Mouse (Mus musculus) liver, adult 10 weeks (tissue): ENCODE measurements around the gene Tmsb15b1. TPM values are rescaled to one million over a fixed set of nuclear protein-coding genes. Genes with fewer than 3 reads are reported as not detected.

ENCODE experiments used
- polyA plus RNA-seq: library from polyadenylated mRNA; stranded (reverse); fragments of 350-450 nt; fragmentation: Illumina TruSeq; extraction: RNeasy Lipid Tissue Mini Kit (QIAGEN cat#74804); gene quantifications from one replicate; pipeline ENCODE4 v1.2.3, GENCODE M21; 2014; ENCODE audit warnings: low read depth, low replicate concordance

Gene Tmsb15b1
- polyA plus RNA-seq, result 3.3 TPM

GRCm38 (mm10) chrX:136976424-136977084 lies at the start of gene Tmsb15b1, which contains the start of gene Tmsb15l:
TSS of gene Tmsb15b1 (minus strand) at chrX:136976874.
TSS of gene Tmsb15l (minus strand) at chrX:136976869.

GRCm38 (mm10) chrX:136992978-136993547 lies 16.4 kb upstream of the Tmsb15b1 start, which contains the start of gene Zcchc18:
TSS of gene Zcchc18 (plus strand) at chrX:136993155.

GRCm38 (mm10) chrX:136975397-136975796 lies 1.3 kb downstream of the Tmsb15b1 start, which contains the start of gene Tmsb15b2:
TSS of gene Tmsb15b2 (minus strand) at chrX:136975497.

GRCm38 (mm10) chrX:136927031-136927430 lies 49.6 kb downstream of the Tmsb15b1 start, which contains the start of gene H2bfm:
TSS of gene H2bfm (plus strand) at chrX:136927325.

Other genes starting within 250 kb of the Tmsb15b1 start
- gene Morf4l2, start 233.2 kb downstream of the Tmsb15b1 start, polyA plus RNA-seq, result 218 TPM
- gene Glra4, start 196.7 kb downstream of the Tmsb15b1 start, polyA plus RNA-seq, result not detected
- gene Plp1, start 154.2 kb downstream of the Tmsb15b1 start, polyA plus RNA-seq, result 1.2 TPM
- not detected for gene Rab9b, start 108.1 kb downstream of the Tmsb15b1 start, polyA plus RNA-seq
- gene H2bfm, start 49.5 kb downstream of the Tmsb15b1 start, polyA plus RNA-seq, result not detected
- gene Tmsb15b2, start 1.4 kb downstream of the Tmsb15b1 start, polyA plus RNA-seq, result 18.0 TPM
- gene Tmsb15l, start within 50 bp of the Tmsb15b1 start, polyA plus RNA-seq, result 3.7 TPM
- gene Zcchc18, start 16.3 kb upstream of the Tmsb15b1 start, polyA plus RNA-seq, result not detected
- gene Slc25a53, start 61.4 kb upstream of the Tmsb15b1 start, polyA plus RNA-seq, result 2.5 TPM
- gene Fam199x, start 72.7 kb upstream of the Tmsb15b1 start, polyA plus RNA-seq, result 7.7 TPM
- gene Esx1, start 145.2 kb upstream of the Tmsb15b1 start, polyA plus RNA-seq, result not detected